Mouse (Mus musculus): ENCODE results near the gene Myo16.

DNA sequence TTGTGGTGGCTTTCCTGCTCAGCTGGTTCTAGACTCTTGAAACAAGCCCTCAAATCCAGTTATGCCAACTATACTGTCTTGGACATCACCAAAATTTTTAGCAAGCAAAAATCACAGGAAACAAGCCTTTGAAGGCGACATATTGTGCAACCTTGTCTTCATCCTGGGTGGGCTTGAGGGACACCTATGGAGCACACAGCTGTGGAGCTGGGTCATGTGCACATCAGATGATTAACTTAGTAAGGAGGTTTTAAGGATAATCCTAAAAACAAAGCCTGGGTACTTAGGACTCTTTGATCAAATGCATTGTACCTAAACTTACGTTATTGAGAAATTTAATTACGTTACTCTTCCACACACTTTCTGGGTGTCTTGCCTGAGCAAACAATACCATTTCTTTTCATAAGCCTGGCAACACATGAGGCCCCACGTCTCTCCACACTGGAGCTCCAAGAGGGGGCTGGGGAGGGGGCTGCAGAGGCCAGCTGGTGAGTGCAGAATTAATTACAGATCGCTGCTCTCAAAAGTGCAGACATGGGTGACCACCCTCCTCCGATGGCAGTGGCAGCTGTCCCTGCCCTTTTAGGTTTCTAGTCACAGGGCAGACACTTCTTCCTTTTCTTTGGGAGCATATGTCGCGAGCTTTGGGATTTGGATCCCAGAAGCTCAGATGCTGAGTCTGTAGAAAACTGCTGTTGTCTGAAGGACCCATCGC, 19.5 kb downstream of the Myo16 start:
- TF ChIP-seq CTCF (IDR thresholded peaks at IDR 0.05; ENCODE audit: control insufficient read depth, insufficient read depth, insufficient replicate concordance, low read depth, low read length) (no peak), POLR2A (IDR thresholded peaks at IDR 0.05; ENCODE audit: control insufficient read depth, low read depth, low read length) (no peak)

All from testis, adult 2 months (tissue).